In the genomic region with DNA sequence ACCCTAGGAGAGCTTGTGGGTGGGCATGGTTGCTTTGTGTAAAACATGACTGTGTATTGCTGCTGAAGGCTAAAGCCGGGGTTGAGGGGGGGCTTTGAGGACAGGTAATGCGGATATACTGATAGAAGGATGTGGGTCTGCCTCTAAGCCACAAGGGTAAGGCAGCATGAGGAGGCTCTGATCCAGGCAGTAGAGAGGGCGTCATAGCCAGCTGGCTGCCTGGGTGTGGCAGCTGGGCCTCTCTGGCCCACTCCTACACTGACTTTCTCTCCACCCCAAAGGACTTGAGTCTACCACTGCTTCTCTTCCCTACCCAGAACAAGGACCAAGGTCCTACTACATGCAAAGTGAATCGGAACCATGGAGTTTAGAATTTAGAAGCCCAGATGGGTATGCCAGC, we compare ENCODE assay signal across 16 mouse cellular contexts. TPM values are rescaled to one million over a fixed set of nuclear protein-coding genes. Genes with fewer than 3 reads are reported as not detected.
A peak's percentile ranks its signal among the peaks of the same experiment; 100 is the strongest.
DNase-seq lines count a peak whose midpoint lies in the region; ATAC-seq and TF ChIP-seq lines count a peak whose summit lies in the region.
"Had no signal": no experiment of that assay in that cellular context is flagged by ENCODE, and none has a peak within 500 bp of the region (broad histone marks: within the 10 kb centered on the region; RNA-seq: fewer than 3 reads in every experiment).

No protein-coding gene starts in this region.

- peak overlapping the region; percentile 14 for H3ac ChIP-seq in C2C12 (ENCODE audit: control insufficient read depth, insufficient read length, low read depth)

- H3K27me3 ChIP-seq in kidney, embryonic 14.5 days (ENCODE audit: control insufficient read depth, insufficient read depth, low read length), result no peaks in the 10 kb centered on the region
- H3K27me3 ChIP-seq in C2C12 (ENCODE audit: control insufficient read depth, insufficient read depth, insufficient read length), result no peaks in the 10 kb centered on the region
- H3K27me3 ChIP-seq in limb, embryonic 13.5 days, result peaks cover 7% of the 10 kb centered on the region; the same call in 1 of the 2 replicates
- H3K27me3 ChIP-seq: forebrain, embryonic 13.5 days had no signal

- no peak overlapping the region for H3K9ac ChIP-seq in kidney, embryonic 14.5 days (ENCODE audit: low read depth, low read length)
- H3K9ac ChIP-seq in limb, embryonic 13.5 days, result no peak overlapping the region
- H3K9ac ChIP-seq: forebrain, embryonic 13.5 days; midbrain, embryonic 12.5 days had no signal

- H3K4me1 ChIP-seq in kidney, embryonic 14.5 days (ENCODE audit: control insufficient read depth, insufficient read depth, low read length), result no peaks in the 10 kb centered on the region
- peaks cover 36% of the 10 kb centered on the region for H3K4me1 ChIP-seq in limb, embryonic 13.5 days
- H3K4me1 ChIP-seq: forebrain, embryonic 13.5 days; midbrain, embryonic 12.5 days had no signal

- peak overlapping the region; percentile 79; the same call in 1 of the 2 replicates for H3K27ac ChIP-seq in gastrocnemius, adult 2 months
- no peak overlapping the region for H3K27ac ChIP-seq in kidney, embryonic 14.5 days (ENCODE audit: low read depth, low read length)
- H3K27ac ChIP-seq in limb, embryonic 13.5 days, result no peak overlapping the region
- H3K27ac ChIP-seq: forebrain, embryonic 13.5 days; layer of hippocampus, adult 2 months; midbrain, embryonic 12.5 days had no signal

- H3K4me3 ChIP-seq in gastrocnemius, adult 2 months, result peak overlapping the region; percentile 67
- H3K4me3 ChIP-seq in kidney, embryonic 14.5 days (ENCODE audit: low read length), result peak overlapping the region; percentile 12; the same call in 1 of the 2 replicates
- peak overlapping the region; percentile 41 for H3K4me3 ChIP-seq in C2C12 (ENCODE audit: insufficient read depth, poor library complexity, severe bottlenecking)
- H3K4me3 ChIP-seq in limb, embryonic 13.5 days, result peak overlapping the region; percentile 45
- H3K4me3 ChIP-seq: forebrain, embryonic 13.5 days; layer of hippocampus, adult 2 months; midbrain, embryonic 12.5 days had no signal

- H3K79me3 ChIP-seq in C2C12 (ENCODE audit: low read depth), result peaks cover 34% of the 10 kb centered on the region

- no peak for ATAC-seq in kidney, embryonic 14.5 days (ENCODE audit: low FRiP score, low TSS enrichment)
- ATAC-seq in limb, embryonic 13.5 days (ENCODE audit: low FRiP score, low read depth), result no peak; the same call in 1 of the 2 replicates
- ATAC-seq: forebrain, embryonic 13.5 days had no signal

- intact Hi-C loops in gastrocnemius, adult 2 months (cut with DNase I), result no loop called here

- no peaks in the 10 kb centered on the region for H3K9me3 ChIP-seq in kidney, embryonic 14.5 days (ENCODE audit: control insufficient read depth, low read length)
- no peaks in the 10 kb centered on the region for H3K9me3 ChIP-seq in limb, embryonic 13.5 days
- H3K9me3 ChIP-seq: forebrain, embryonic 13.5 days; G1E; midbrain, embryonic 12.5 days had no signal

- DNase-seq in gastrocnemius, adult 2 months, result no peak
- no peak for DNase-seq in gastrocnemius, postnatal 10 days
- DNase-seq in kidney, postnatal 36 days, result no peak
- no peak for DNase-seq in MN1 (ENCODE audit: low spot score)
- DNase-seq in frontal cortex, postnatal 25 days (ENCODE audit: low spot score in 2 of 2), result no peak
- DNase-seq: adrenal gland, adult 2 months had no signal

- no peaks in the 10 kb centered on the region for H3K36me3 ChIP-seq in kidney, embryonic 14.5 days (ENCODE audit: control insufficient read depth, insufficient read depth, low read length)
- peaks cover 12% of the 10 kb centered on the region for H3K36me3 ChIP-seq in C2C12 (ENCODE audit: control insufficient read depth, insufficient read depth)
- H3K36me3 ChIP-seq in limb, embryonic 13.5 days, result no peaks in the 10 kb centered on the region
- H3K36me3 ChIP-seq: G1E; midbrain, embryonic 12.5 days had no signal

- TF ChIP-seq CTCF in gastrocnemius, adult 2 months (IDR thresholded peaks at IDR 0.05), result no peak
- no peak for TF ChIP-seq CTCF in C2C12 (IDR thresholded peaks at IDR 0.05; ENCODE audit: control insufficient read depth, insufficient read depth, insufficient read length)

- H3K4me2 ChIP-seq in kidney, embryonic 14.5 days (replicated peaks; ENCODE audit: low read depth, low read length), result peak overlapping the region; percentile 39
- H3K4me2 ChIP-seq in limb, embryonic 13.5 days (replicated peaks), result peak overlapping the region; percentile 66
- H3K4me2 ChIP-seq: forebrain, embryonic 13.5 days; midbrain, embryonic 12.5 days had no signal

- WGBS in kidney, embryonic 14.5 days, result 91% methylated on average over 4 of the region's 4 CpGs
- WGBS in limb, embryonic 13.5 days, result 84% methylated on average over 4 of the region's 4 CpGs

- H3K79me2 ChIP-seq in C2C12 (ENCODE audit: control insufficient read depth, insufficient read depth), result peaks cover 61% of the 10 kb centered on the region

TF ChIP-seq in C2C12, 6 proteins besides CTCF, POLR2A, EP300 and RAD21:
- TF ChIP-seq CEBPB (IDR thresholded peaks at IDR 0.05; ENCODE audit: low read depth) (no peak), MYOG (IDR thresholded peaks at IDR 0.05; ENCODE audit: control insufficient read depth, extremely low read depth, insufficient read length) (no peak), MYOD1 (IDR thresholded peaks at IDR 0.05; ENCODE audit: control insufficient read depth, insufficient read length, low read depth) (no peak), FOSL1 (IDR thresholded peaks at IDR 0.05; ENCODE audit: insufficient read depth, low read length, poor library complexity, severe bottlenecking) (no peak), USF1 (IDR thresholded peaks at IDR 0.05; ENCODE audit: low read depth) (no peak), MAX (IDR thresholded peaks at IDR 0.05) (no peak)

RNA-seq across cellular contexts. Expression of gene Bgn, which starts 1.5 kb away (rescaled TPM):
- total RNA-seq in gastrocnemius, adult 2 months (2021), result 10 to 100 TPM; 37.5 to 70.6 TPM
- 100 to 1,000 TPM; 303 to 408 TPM for total RNA-seq in gastrocnemius, postnatal 10 days (2021)
- 62.5 and 84.0 TPM in 2 replicates for polyA plus RNA-seq in kidney, embryonic 14.5 days (2014; fragmentation: Nextera tagmentation; extraction: Ambion mirVana)
- polyA plus RNA-seq in C2C12 (2012; fragmentation: generic; extraction: Trizol), result 731 TPM
- 67.7 and 68.8 TPM in 2 replicates for polyA plus RNA-seq in limb, embryonic 13.5 days (2015; fragmentation: Nextera tagmentation; extraction: Ambion mirVana)
- total RNA-seq: G1E had no signal
- polyA plus RNA-seq: G1E had no signal

RNA-seq across cellular contexts. Expression of gene Atp2b3, which starts 18.0 kb away (rescaled TPM):
- 10 to 100 TPM; 10.1 to 12.7 TPM for total RNA-seq in gastrocnemius, adult 2 months (2021)
- 1 to 10 TPM; 7.8 to 8.4 TPM for total RNA-seq in gastrocnemius, postnatal 10 days (2021)
- polyA plus RNA-seq in kidney, embryonic 14.5 days (2014; fragmentation: Nextera tagmentation; extraction: Ambion mirVana), result 0.29 and 0.42 TPM in 2 replicates
- polyA plus RNA-seq in C2C12 (2012; fragmentation: generic; extraction: Trizol), result not detected
- polyA plus RNA-seq in limb, embryonic 13.5 days (2015; fragmentation: Nextera tagmentation; extraction: Ambion mirVana), result 0.24 and 0.31 TPM in 2 replicates
- total RNA-seq: G1E had no signal
- polyA plus RNA-seq: G1E had no signal

RNA-seq across cellular contexts. Expression of gene Haus7, which starts 26.0 kb away (rescaled TPM):
- total RNA-seq in gastrocnemius, adult 2 months (2021), result 10 to 100 TPM in 1 of 2 experiments, 1 to 10 TPM in 1; 9.3 to 10.7 TPM
- 10 to 100 TPM; 21.2 to 25.1 TPM for total RNA-seq in gastrocnemius, postnatal 10 days (2021)
- polyA plus RNA-seq in kidney, embryonic 14.5 days (2014; fragmentation: Nextera tagmentation; extraction: Ambion mirVana), result 61.2 and 62.3 TPM in 2 replicates
- polyA plus RNA-seq in C2C12 (2012; fragmentation: generic; extraction: Trizol), result 42.6 TPM
- 77.0 and 85.2 TPM in 2 replicates for polyA plus RNA-seq in limb, embryonic 13.5 days (2015; fragmentation: Nextera tagmentation; extraction: Ambion mirVana)

RNA-seq across cellular contexts. Expression of gene Trex2, which starts 49.7 kb away (rescaled TPM):
- total RNA-seq in gastrocnemius, adult 2 months (2021), result not detected
- total RNA-seq in gastrocnemius, postnatal 10 days (2021), result not detected
- polyA plus RNA-seq in kidney, embryonic 14.5 days (2014; fragmentation: Nextera tagmentation; extraction: Ambion mirVana), result not detected in 2 replicates
- polyA plus RNA-seq in C2C12 (2012; fragmentation: generic; extraction: Trizol), result not detected
- not detected in 2 replicates for polyA plus RNA-seq in limb, embryonic 13.5 days (2015; fragmentation: Nextera tagmentation; extraction: Ambion mirVana)
- total RNA-seq: adrenal gland, adult 2 months; G1E; gastrocnemius, postnatal 4 days; layer of hippocampus, adult 2 months; left cerebral cortex, postnatal 4 days had no signal
- polyA plus RNA-seq: cortical plate, adult 2 months; forebrain, embryonic 13.5 days; G1E; midbrain, embryonic 12.5 days had no signal

Comparison
In these comparisons a context has a peak if more than half of its experiments do, and no peak if none do; other contexts are left out.
1. H3K4me3 ChIP-seq: peak in every context shown above with its lines; median percentile 67 in gastrocnemius, adult 2 months; 45 in limb, embryonic 13.5 days; 41 in C2C12; 12 in kidney, embryonic 14.5 days.